Mouse (Mus musculus) myocyte (in vitro differentiated cells): ENCODE data around the gene Fars2.

Experiments used
- MAX ChIP-seq: IDR thresholded peaks from one replicate; pipeline ENCODE4 v1.6.1; 2011; ENCODE audit warnings: low read depth, mild to moderate bottlenecking, control low read depth
- MYOG ChIP-seq, 3 experiments: IDR thresholded peaks; one replicate each; pipeline ENCODE4 v1.6.1; 2011; ENCODE audit warnings: control low read depth in 2 of 3, low read depth in 2 of 3, mild to moderate bottlenecking in 2 of 3; ENCODE audit not compliant: insufficient read length in 2 of 3, control insufficient read depth in 1 of 3, insufficient read depth in 1 of 3
- POLR2A ChIP-seq: IDR thresholded peaks from one replicate; pipeline ENCODE4 v1.6.1; 2011; ENCODE audit warnings: low read depth, mild to moderate bottlenecking, control low read depth, moderate library complexity; ENCODE audit not compliant: insufficient read length
- POLR2AphosphoS2 ChIP-seq: IDR thresholded peaks from one replicate; pipeline ENCODE4 v1.6.1; 2011; ENCODE audit warnings: low read depth, control low read depth; ENCODE audit not compliant: insufficient read length
- USF1 ChIP-seq: IDR thresholded peaks from one replicate; pipeline ENCODE4 v1.6.1; 2011; ENCODE audit warnings: low read depth, mild to moderate bottlenecking, control low read depth, moderate library complexity

DNA sequence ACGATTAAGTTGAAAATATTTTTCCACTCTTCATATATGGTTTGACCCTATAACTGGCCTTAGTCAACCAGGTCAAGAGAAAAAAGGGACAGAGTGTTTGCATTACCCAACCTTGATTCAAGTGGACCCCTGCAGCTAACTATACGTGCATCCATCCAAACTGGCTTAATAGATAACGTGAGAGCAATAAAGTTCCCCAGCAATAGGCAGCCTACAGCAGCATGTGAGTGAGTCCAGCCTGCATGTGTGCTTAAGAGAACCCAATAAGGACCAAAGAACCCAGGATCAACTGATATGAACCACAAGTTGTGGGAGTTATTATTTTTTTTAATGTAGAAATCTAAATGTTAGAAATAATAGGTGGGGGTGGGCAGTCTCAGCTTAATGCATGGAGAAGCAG, 213.3 kb downstream of the Fars2 start:
- no peak for TF ChIP-seq POLR2A
- TF ChIP-seq POLR2AphosphoS2 = no peak
- no peak for TF ChIP-seq MAX
- TF ChIP-seq USF1 = no peak
- TF ChIP-seq MYOG (IDR thresholded peaks at IDR 0.05; ENCODE audit: control insufficient read depth in 1 of 3, insufficient read depth in 1 of 3, insufficient read length in 2 of 3, low read depth in 2 of 3) = no peak
